Mouse (Mus musculus) embryonic facial prominence, embryonic 13.5 days (tissue): ENCODE measurements around the gene Arhgdia. TPM values are rescaled to one million over a fixed set of nuclear protein-coding genes. Genes with fewer than 3 reads are reported as not detected.

Experiments
- ATAC-seq: fragments of 200-750 bp; cut with Nextera tagmentation; 2 replicates; pipeline ENCODE4 v1.8.0; 2017; ENCODE audit warnings: low read depth; ENCODE audit not compliant: insufficient number of reproducible peaks, insufficient read depth, low FRiP score, low TSS enrichment
- H3K27ac ChIP-seq: fragments of 300-500 bp; sonication (generic); 2 replicates; pipeline ENCODE4 v1.5.1; 2015; ENCODE audit warnings: moderate library complexity, mild to moderate bottlenecking, inconsistent platforms
- H3K27me3 ChIP-seq: fragments of 300-500 bp; sonication (generic); 2 replicates; pipeline ENCODE4 v1.6.1; 2015; ENCODE audit warnings: mild to moderate bottlenecking, inconsistent platforms
- H3K36me3 ChIP-seq: fragments of 300-500 bp; sonication (generic); 2 replicates; pipeline ENCODE4 v1.6.1; 2015; ENCODE audit warnings: mild to moderate bottlenecking, inconsistent platforms
- H3K4me1 ChIP-seq: fragments of 300-500 bp; sonication (generic); 2 replicates; pipeline ENCODE4 v1.6.1; 2015; ENCODE audit warnings: inconsistent platforms
- H3K4me2 ChIP-seq: fragments of 300-500 bp; sonication (generic); 2 replicates; pipeline ENCODE4 v1.6.1; 2015; ENCODE audit warnings: moderate library complexity, mild to moderate bottlenecking, inconsistent platforms
- H3K4me3 ChIP-seq: fragments of 300-500 bp; sonication (generic); 2 replicates; pipeline ENCODE4 v1.5.1; 2015; ENCODE audit warnings: mild to moderate bottlenecking, inconsistent platforms
- H3K9ac ChIP-seq: fragments of 300-500 bp; sonication (generic); 2 replicates; pipeline ENCODE4 v1.6.1; 2015; ENCODE audit warnings: mild to moderate bottlenecking, inconsistent platforms
- H3K9me3 ChIP-seq: fragments of 300-500 bp; sonication (generic); 2 replicates; pipeline ENCODE4 v1.6.1; 2016; ENCODE audit warnings: inconsistent platforms
- WGBS: fragments of 180-500 bp; shearing (Covaris S2); methylation state at CpG from one replicate; pipeline ENCODE4 v1.1.7; 2015; ENCODE audit warnings: mixed read lengths; 5-methylcytosine and 5-hydroxymethylcytosine counted together
- polyA plus RNA-seq: library from polyadenylated mRNA; unstranded; fragments of >200 nt; fragmentation: Nextera tagmentation; extraction: Ambion mirVana; gene quantifications from 2 replicates; pipeline ENCODE4 v1.2.1, GENCODE M21; 2015

Arhgdia gene
- polyA plus RNA-seq, 1 experiment from 2014 or later, result 580 TPM

- Histone ChIP-seq H3K9me3 (no peaks in the 10 kb centered on the region), H3K4me1 (peaks cover 36% of the 10 kb centered on the region), H3K36me3 (peaks cover 39% of the 10 kb centered on the region), H3K27me3 (no peaks in the 10 kb centered on the region), H3K4me3 (no peak overlapping the region), H3K9ac (0 out of 2 replicates have a peak overlapping the region, but pooled peaks have one; percentile 32), H3K27ac (0 out of 2 replicates have a peak overlapping the region, but pooled peaks have one; percentile 4), H3K4me2 (no peak overlapping the region)
- WGBS, result 82% methylated on average over 7 of the region's 7 CpGs
- no peak for ATAC-seq
Measured at GRCm38 (mm10) chr11:120577211-120578023, 4.0 kb downstream of the Arhgdia start.

- no peaks in the 10 kb centered on the region for H3K9me3 ChIP-seq
- peaks cover 35% of the 10 kb centered on the region for H3K4me1 ChIP-seq
- no peak overlapping the region for H3K9ac ChIP-seq
- H3K27me3 ChIP-seq, result no peaks in the 10 kb centered on the region
- H3K36me3 ChIP-seq, result peaks cover 40% of the 10 kb centered on the region
- no peak for ATAC-seq
- no peak overlapping the region for H3K4me2 ChIP-seq
- H3K4me3 ChIP-seq, result no peak overlapping the region
- H3K27ac ChIP-seq, result 0 out of 2 replicates have a peak overlapping the region, but pooled peaks have one; percentile 33
- 84% methylated on average over 3 of the region's 3 CpGs for WGBS
Measured at GRCm38 (mm10) chr11:120576365-120576981, 5.0 kb downstream of the Arhgdia start.

- H3K4me1 ChIP-seq, result peaks cover 40% of the 10 kb centered on the region
- peaks cover 45% of the 10 kb centered on the region for H3K36me3 ChIP-seq
- ATAC-seq, result no peak
- no peak overlapping the region for H3K4me2 ChIP-seq
- no peak overlapping the region for H3K4me3 ChIP-seq
- no peaks in the 10 kb centered on the region for H3K27me3 ChIP-seq
- H3K27ac ChIP-seq, result 0 out of 2 replicates have a peak overlapping the region, but pooled peaks have one; percentile 33
- H3K9me3 ChIP-seq, result no peaks in the 10 kb centered on the region
- H3K9ac ChIP-seq, result no peak overlapping the region
Measured at GRCm38 (mm10) chr11:120575940-120576339, 5.5 kb downstream of the Arhgdia start.

GRCm38 (mm10) chr11:120575046-120575445 is 6.4 kb downstream of the Arhgdia start:
- Histone ChIP-seq H3K36me3 (peaks cover 54% of the 10 kb centered on the region), H3K4me3 (no peak overlapping the region), H3K27me3 (no peaks in the 10 kb centered on the region), H3K9ac (no peak overlapping the region), H3K27ac (no peak overlapping the region), H3K4me1 (peaks cover 40% of the 10 kb centered on the region), H3K9me3 (no peaks in the 10 kb centered on the region), H3K4me2 (no peak overlapping the region)
- 57% methylated on average over 2 of the region's 2 CpGs for WGBS
- no peak for ATAC-seq

- Histone ChIP-seq H3K9me3 (no peaks in the 10 kb centered on the region), H3K4me1 (peaks cover 32% of the 10 kb centered on the region), H3K36me3 (peaks cover 54% of the 10 kb centered on the region), H3K4me3 (peak overlapping the region; percentile 98), H3K27ac (peak overlapping the region; percentile 96; the same call in 1 of the 2 replicates), H3K27me3 (no peaks in the 10 kb centered on the region), H3K4me2 (peak overlapping the region; percentile 91), H3K9ac (peak overlapping the region; percentile 98)
- 44% methylated on average over 5 of the region's 5 CpGs for WGBS
- no peak for ATAC-seq
Measured at GRCm38 (mm10) chr11:120574278-120574600, 7.2 kb downstream of the Arhgdia start.

- no peak for ATAC-seq
- Histone ChIP-seq H3K36me3 (peaks cover 51% of the 10 kb centered on the region), H3K4me2 (peak overlapping the region; percentile 91), H3K9ac (peak overlapping the region; percentile 98), H3K9me3 (no peaks in the 10 kb centered on the region), H3K27ac (peak overlapping the region; percentile 96), H3K4me3 (peak overlapping the region; percentile 98), H3K4me1 (peaks cover 28% of the 10 kb centered on the region), H3K27me3 (no peaks in the 10 kb centered on the region)
- under 1% methylated on average over 23 of the region's 23 CpGs for WGBS
Measured at GRCm38 (mm10) chr11:120573585-120574277, 7.7 kb downstream of the Arhgdia start.

GRCm38 (mm10) chr11:120572752-120573584 is 8.5 kb downstream of the Arhgdia start, which contains the start of gene P4hb:
Gene P4hb, minus strand, starts transcription at chr11:120573253.
- H3K27ac ChIP-seq, result peak within 1 kb of the TSS; percentile 96
- no peaks in the 10 kb centered on the region for H3K9me3 ChIP-seq
- ATAC-seq, result peak; percentile 94
- H3K4me1 ChIP-seq, result peaks cover 32% of the 10 kb centered on the region
- peak within 1 kb of the TSS; percentile 98 for H3K9ac ChIP-seq
- peak within 1 kb of the TSS; percentile 91 for H3K4me2 ChIP-seq
- H3K27me3 ChIP-seq, result no peaks in the 10 kb centered on the region
- H3K4me3 ChIP-seq, result peak within 1 kb of the TSS; percentile 98
- peaks cover 51% of the 10 kb centered on the region for H3K36me3 ChIP-seq
- under 1% methylated on average over 94 of the region's 94 CpGs for WGBS

GRCm38 (mm10) chr11:120572417-120572751 is 9.0 kb downstream of the Arhgdia start:
- Histone ChIP-seq H3K9me3 (no peaks in the 10 kb centered on the region), H3K4me1 (peaks cover 36% of the 10 kb centered on the region), H3K4me3 (peak overlapping the region; percentile 98), H3K36me3 (peaks cover 51% of the 10 kb centered on the region), H3K9ac (peak overlapping the region; percentile 98), H3K4me2 (peak overlapping the region; percentile 91), H3K27me3 (no peaks in the 10 kb centered on the region), H3K27ac (peak overlapping the region; percentile 96)
- ATAC-seq, result peak; percentile 28
- WGBS, result under 1% methylated on average over 24 of the region's 24 CpGs

GRCm38 (mm10) chr11:120571754-120572416 is 9.5 kb downstream of the Arhgdia start:
- H3K27me3 ChIP-seq, result no peaks in the 10 kb centered on the region
- peak overlapping the region; percentile 96 for H3K27ac ChIP-seq
- ATAC-seq, result no peak
- H3K36me3 ChIP-seq, result peaks cover 51% of the 10 kb centered on the region
- peaks cover 37% of the 10 kb centered on the region for H3K4me1 ChIP-seq
- peak overlapping the region; percentile 91 for H3K4me2 ChIP-seq
- H3K4me3 ChIP-seq, result peak overlapping the region; percentile 98
- H3K9me3 ChIP-seq, result no peaks in the 10 kb centered on the region
- H3K9ac ChIP-seq, result peak overlapping the region; percentile 98
- WGBS, result 10% methylated on average over 11 of the region's 11 CpGs

- peaks cover 39% of the 10 kb centered on the region for H3K4me1 ChIP-seq
- H3K4me3 ChIP-seq, result peak overlapping the region; percentile 98
- no peak overlapping the region for H3K27ac ChIP-seq
- H3K4me2 ChIP-seq, result peak overlapping the region; percentile 91
- peaks cover 50% of the 10 kb centered on the region for H3K36me3 ChIP-seq
- ATAC-seq, result no peak
- WGBS, result 75% methylated on average over 3 of the region's 3 CpGs
- H3K9ac ChIP-seq, result peak overlapping the region; percentile 98
- H3K27me3 ChIP-seq, result no peaks in the 10 kb centered on the region
- no peaks in the 10 kb centered on the region for H3K9me3 ChIP-seq
Measured at GRCm38 (mm10) chr11:120571122-120571521, 10.3 kb downstream of the Arhgdia start.
